ENCODE assay signal across 16 mouse cellular contexts in genomic region chr17:48814753-48815504, GRCm38 (mm10).
DNase-seq lines count a peak whose midpoint lies in the region; ATAC-seq and TF ChIP-seq lines count a peak whose summit lies in the region.
"Had no signal": no experiment of that assay in that cellular context is flagged by ENCODE, and none has a peak within 500 bp of the region (broad histone marks: within the 10 kb centered on the region; RNA-seq: fewer than 3 reads in every experiment).

No protein-coding gene starts in this region.

- no peaks in the 10 kb centered on the region for H3K27me3 ChIP-seq in forebrain, embryonic 11.5 days (ENCODE audit: control insufficient read depth, insufficient read depth, low read length)
- H3K27me3 ChIP-seq in forebrain, embryonic 14.5 days (replicated peaks; ENCODE audit: control insufficient read depth, insufficient read depth, low read length), result no peaks in the 10 kb centered on the region
- no peaks in the 10 kb centered on the region for H3K27me3 ChIP-seq in ES-Bruce4 (ENCODE audit: control insufficient read depth, insufficient read depth, low read length, poor library complexity, severe bottlenecking)
- H3K27me3 ChIP-seq in midbrain, embryonic 13.5 days, result no peaks in the 10 kb centered on the region
- H3K27me3 ChIP-seq: embryonic facial prominence, embryonic 15.5 days had no signal

- H3K4me1 ChIP-seq in forebrain, embryonic 11.5 days (replicated peaks; ENCODE audit: control insufficient read depth, insufficient read depth, low read length), result peaks cover 8% of the 10 kb centered on the region; the same call in 1 of the 2 replicates
- no peaks in the 10 kb centered on the region; the same call in 1 of the 2 replicates for H3K4me1 ChIP-seq in forebrain, embryonic 14.5 days (ENCODE audit: control insufficient read depth, insufficient read depth, low read length)
- H3K4me1 ChIP-seq in ES-Bruce4 (ENCODE audit: control insufficient read depth, insufficient read depth, low read length), result peaks cover 13% of the 10 kb centered on the region
- peaks cover 27% of the 10 kb centered on the region for H3K4me1 ChIP-seq in midbrain, embryonic 13.5 days (replicated peaks)
- H3K4me1 ChIP-seq: embryonic facial prominence, embryonic 15.5 days had no signal

- no peaks in the 10 kb centered on the region for H3K36me3 ChIP-seq in forebrain, embryonic 11.5 days (ENCODE audit: control insufficient read depth, insufficient read depth, low read length)
- no peaks in the 10 kb centered on the region for H3K36me3 ChIP-seq in forebrain, embryonic 14.5 days (ENCODE audit: control insufficient read depth, insufficient read depth, low read length)
- H3K36me3 ChIP-seq in ES-Bruce4 (ENCODE audit: control insufficient read depth, insufficient read depth, low read length, poor library complexity, severe bottlenecking), result no peaks in the 10 kb centered on the region
- H3K36me3 ChIP-seq in midbrain, embryonic 13.5 days, result no peaks in the 10 kb centered on the region
- H3K36me3 ChIP-seq: embryonic facial prominence, embryonic 15.5 days had no signal

- H3K27ac ChIP-seq in forebrain, embryonic 11.5 days (ENCODE audit: low read depth, low read length), result no peak overlapping the region
- H3K27ac ChIP-seq in forebrain, embryonic 14.5 days (ENCODE audit: low read depth, low read length), result no peak overlapping the region
- H3K27ac ChIP-seq in ES-Bruce4 (ENCODE audit: insufficient read depth, low read length), result no peak overlapping the region; the same call in 1 of the 2 replicates
- H3K27ac ChIP-seq in midbrain, embryonic 13.5 days, result no peak overlapping the region
- H3K27ac ChIP-seq: embryonic facial prominence, embryonic 15.5 days; kidney, postnatal 0 days had no signal

- WGBS in forebrain, embryonic 11.5 days, result 49% methylated on average over 15 of the region's 15 CpGs
- WGBS in forebrain, embryonic 14.5 days, result 49% methylated on average over 15 of the region's 15 CpGs
- WGBS in midbrain, embryonic 13.5 days, result 36% methylated on average over 15 of the region's 15 CpGs

- peak; percentile 84 for TF ChIP-seq EP300 in ES-Bruce4 (IDR thresholded peaks at IDR 0.05; ENCODE audit: insufficient read depth, low read depth, low read length)

- H3K4me2 ChIP-seq in forebrain, embryonic 11.5 days (ENCODE audit: low read depth, low read length, severe bottlenecking), result no peak overlapping the region
- no peak overlapping the region for H3K4me2 ChIP-seq in forebrain, embryonic 14.5 days (ENCODE audit: low read length)
- no peak overlapping the region for H3K4me2 ChIP-seq in midbrain, embryonic 13.5 days (replicated peaks)
- H3K4me2 ChIP-seq: embryonic facial prominence, embryonic 15.5 days; liver, embryonic 11.5 days had no signal

- H3K4me3 ChIP-seq in forebrain, embryonic 11.5 days (ENCODE audit: low read depth, low read length), result no peak overlapping the region
- no peak overlapping the region for H3K4me3 ChIP-seq in forebrain, embryonic 14.5 days (ENCODE audit: low read depth, low read length)
- no peak overlapping the region for H3K4me3 ChIP-seq in ES-Bruce4 (ENCODE audit: low read depth, low read length)
- no peak overlapping the region for H3K4me3 ChIP-seq in midbrain, embryonic 13.5 days (replicated peaks)
- H3K4me3 ChIP-seq: embryonic facial prominence, embryonic 15.5 days had no signal

- TF ChIP-seq POLR2A in ES-Bruce4 (IDR thresholded peaks at IDR 0.05; ENCODE audit: insufficient read depth, low read length), result no peak

- ATAC-seq in forebrain, embryonic 11.5 days (replicated peaks; ENCODE audit: low FRiP score), result 0 out of 2 replicates have a peak, but pooled peaks have one; percentile 45
- no peak for ATAC-seq in forebrain, embryonic 14.5 days
- ATAC-seq in midbrain, embryonic 13.5 days, result peak; percentile 76
- no peak for ATAC-seq in megakaryocyte, adult 5-6 weeks (ENCODE audit: poor library complexity, severe bottlenecking)
- ATAC-seq: intestine, embryonic 16.5 days had no signal

- no peak for TF ChIP-seq CTCF in ES-Bruce4 (IDR thresholded peaks at IDR 0.05; ENCODE audit: low read depth, low read length)

- no peaks in the 10 kb centered on the region for H3K9me3 ChIP-seq in forebrain, embryonic 11.5 days (ENCODE audit: control insufficient read depth, low read length)
- no peaks in the 10 kb centered on the region for H3K9me3 ChIP-seq in forebrain, embryonic 14.5 days (replicated peaks; ENCODE audit: control insufficient read depth, low read length)
- H3K9me3 ChIP-seq in ES-Bruce4 (replicated peaks; ENCODE audit: control insufficient read depth, insufficient read depth, low read length, poor library complexity, severe bottlenecking), result no peaks in the 10 kb centered on the region
- no peaks in the 10 kb centered on the region for H3K9me3 ChIP-seq in midbrain, embryonic 13.5 days
- H3K9me3 ChIP-seq: embryonic facial prominence, embryonic 15.5 days had no signal

- no peak overlapping the region for H3K9ac ChIP-seq in forebrain, embryonic 11.5 days (ENCODE audit: low read length)
- no peak overlapping the region for H3K9ac ChIP-seq in forebrain, embryonic 14.5 days (ENCODE audit: low read length)
- no peak overlapping the region for H3K9ac ChIP-seq in ES-Bruce4 (ENCODE audit: low read depth, poor library complexity, severe bottlenecking)
- H3K9ac ChIP-seq in midbrain, embryonic 13.5 days (replicated peaks), result no peak overlapping the region
- H3K9ac ChIP-seq: embryonic facial prominence, embryonic 15.5 days had no signal

- peak; percentile 64 for DNase-seq in forebrain, embryonic 11.5 days (ENCODE audit: low spot score)
- no peak for DNase-seq in forebrain, embryonic 14.5 days (ENCODE audit: low spot score)
- DNase-seq in embryo, embryonic 9.5 days (ENCODE audit: extremely low spot score), result peak; percentile 43
- no peak for DNase-seq in frontal cortex, postnatal 36 days (ENCODE audit: low spot score in 2 of 2)
- no peak for DNase-seq in heart, adult 8-10 months (ENCODE audit: low spot score)
- DNase-seq: adrenal gland, postnatal 10 days; cerebellum, postnatal 10 days; heart, adult 11 months; right cerebral cortex, postnatal 14 days had no signal

Comparison
In these comparisons a context has a peak if more than half of its experiments do, and no peak if none do; other contexts are left out.
1. ATAC-seq: peak in forebrain, embryonic 11.5 days (single experiment) and midbrain, embryonic 13.5 days (single experiment); none in forebrain, embryonic 14.5 days (single experiment) and megakaryocyte, adult 5-6 weeks (single experiment).
2. DNase-seq: peak in forebrain, embryonic 11.5 days (single experiment) and embryo, embryonic 9.5 days (single experiment); none in forebrain, embryonic 14.5 days (single experiment), frontal cortex, postnatal 36 days (0 of 2) and heart, adult 8-10 months (single experiment).